Mouse (Mus musculus): ENCODE data around the gene Cyp2b19. TPM values are rescaled to one million over a fixed set of nuclear protein-coding genes. Genes with fewer than 3 reads are reported as not detected.
"Not testable (repeated sequence)": the region's sequence is repeated elsewhere in the genome, so short reads cannot be mapped to it uniquely, and the experiment has no call there.

Cyp2b19 gene
- polyA plus RNA-seq, 1 experiment from 2014 or later: 0.08 TPM

- Histone ChIP-seq H3K4me1 (replicated peaks; ENCODE audit: control insufficient read depth, insufficient read depth) (no peaks in the 10 kb centered on the region), H3K27ac (replicated peaks) (no peak overlapping the region), H3K4me3 (ENCODE audit: low read depth, low read length) (no peak overlapping the region), H3K36me3 (ENCODE audit: control insufficient read depth, insufficient read depth, low read length) (no peaks in the 10 kb centered on the region), H3K9me3 (ENCODE audit: control insufficient read depth, low read length) (no peaks in the 10 kb centered on the region), H3K9ac (ENCODE audit: low read length) (no peak overlapping the region), H3K27me3 (ENCODE audit: control insufficient read depth, insufficient read depth, low read length) (no peaks in the 10 kb centered on the region), H3K4me2 (replicated peaks; ENCODE audit: low read depth) (no peak overlapping the region)
- 13% methylated on average over 11 of the region's 11 CpGs for WGBS
- TF ChIP-seq CTCF (IDR thresholded peaks at IDR 0.05; ENCODE audit: low read depth) (no peak), EP300 (optimal IDR thresholded peaks at IDR 0.05) (no peak)
- ATAC-seq (ENCODE audit: low FRiP score, low TSS enrichment) (no peak), DNase-seq (ENCODE audit: low spot score) (no peak)
These were observed 23.6 kb downstream of the Cyp2b19 start for GRCm38 (mm10) chr7:26780510-26780909.

GRCm38 (mm10) chr7:26780998-26781766, 24.2 kb downstream of the Cyp2b19 start:
- DNase-seq (ENCODE audit: low spot score) (no peak), ATAC-seq (ENCODE audit: low FRiP score, low TSS enrichment) (peak; percentile 7)
- no peaks in the 10 kb centered on the region for H3K27me3 ChIP-seq (ENCODE audit: control insufficient read depth, insufficient read depth, low read length)
- H3K4me3 ChIP-seq (ENCODE audit: low read depth, low read length): no peak overlapping the region
- no peak overlapping the region for H3K27ac ChIP-seq (replicated peaks)
- H3K9ac ChIP-seq (ENCODE audit: low read length): no peak overlapping the region
- no peaks in the 10 kb centered on the region for H3K4me1 ChIP-seq (replicated peaks; ENCODE audit: control insufficient read depth, insufficient read depth)
- H3K36me3 ChIP-seq (ENCODE audit: control insufficient read depth, insufficient read depth, low read length): no peaks in the 10 kb centered on the region
- no peaks in the 10 kb centered on the region for H3K9me3 ChIP-seq (ENCODE audit: control insufficient read depth, low read length)
- TF ChIP-seq EP300 (optimal IDR thresholded peaks at IDR 0.05) (no peak), CTCF (IDR thresholded peaks at IDR 0.05; ENCODE audit: low read depth) (no peak)
- WGBS: 16% methylated on average over 8 of the region's 8 CpGs
- H3K4me2 ChIP-seq (replicated peaks; ENCODE audit: low read depth): no peak overlapping the region

- no peak overlapping the region for H3K27ac ChIP-seq (replicated peaks)
- ATAC-seq (ENCODE audit: low FRiP score, low TSS enrichment) (peak; percentile 59), DNase-seq (ENCODE audit: low spot score) (peak; percentile 66)
- H3K4me3 ChIP-seq (ENCODE audit: low read depth, low read length): no peak overlapping the region
- H3K4me2 ChIP-seq (replicated peaks; ENCODE audit: low read depth): no peak overlapping the region
- H3K9ac ChIP-seq (ENCODE audit: low read length): no peak overlapping the region
- WGBS: 15% methylated on average over 7 of the region's 8 CpGs
- H3K36me3 ChIP-seq (ENCODE audit: control insufficient read depth, insufficient read depth, low read length): no peaks in the 10 kb centered on the region
- no peaks in the 10 kb centered on the region for H3K4me1 ChIP-seq (replicated peaks; ENCODE audit: control insufficient read depth, insufficient read depth)
- H3K27me3 ChIP-seq (ENCODE audit: control insufficient read depth, insufficient read depth, low read length): no peaks in the 10 kb centered on the region
- no peak for TF ChIP-seq EP300 (optimal IDR thresholded peaks at IDR 0.05)
- no peaks in the 10 kb centered on the region for H3K9me3 ChIP-seq (ENCODE audit: control insufficient read depth, low read length)
These were observed 24.8 kb downstream of the Cyp2b19 start for GRCm38 (mm10) chr7:26781767-26782131.

DNA sequence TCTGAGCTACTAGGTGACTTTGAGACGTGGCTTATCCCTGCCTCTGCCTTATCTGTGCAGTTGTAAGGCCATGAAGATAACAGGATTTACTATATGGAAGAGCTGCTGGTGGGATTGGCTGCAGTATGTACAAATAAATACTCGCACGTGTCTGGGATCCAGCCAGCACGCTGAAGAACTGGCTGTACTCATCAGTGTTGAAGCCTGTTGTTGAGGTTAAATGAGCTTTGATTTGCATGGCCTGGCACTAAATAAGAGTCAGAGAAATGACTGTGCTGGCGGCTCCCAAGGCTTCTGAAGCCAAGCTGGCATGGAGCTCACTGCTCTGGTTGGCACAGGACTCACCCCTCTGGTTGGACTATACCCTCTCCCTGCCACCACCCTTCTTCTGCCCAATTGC, 26.2 kb downstream of the Cyp2b19 start:
- DNase-seq (ENCODE audit: low spot score): peak; percentile 65
- Histone ChIP-seq H3K36me3 (ENCODE audit: control insufficient read depth, insufficient read depth, low read length) (no peaks in the 10 kb centered on the region), H3K9me3 (ENCODE audit: control insufficient read depth, low read length) (no peaks in the 10 kb centered on the region), H3K4me1 (replicated peaks; ENCODE audit: control insufficient read depth, insufficient read depth) (no peaks in the 10 kb centered on the region), H3K27ac (replicated peaks) (no peak overlapping the region), H3K9ac (ENCODE audit: low read length) (no peak overlapping the region), H3K27me3 (ENCODE audit: control insufficient read depth, insufficient read depth, low read length) (no peaks in the 10 kb centered on the region), H3K4me3 (ENCODE audit: low read depth, low read length) (no peak overlapping the region), H3K4me2 (replicated peaks; ENCODE audit: low read depth) (no peak overlapping the region)
- WGBS: 31% methylated on average over 5 of the region's 5 CpGs
- TF ChIP-seq EP300 (optimal IDR thresholded peaks at IDR 0.05) (no peak), CTCF (IDR thresholded peaks at IDR 0.05; ENCODE audit: low read depth) (no peak)
- ATAC-seq (ENCODE audit: low FRiP score, low TSS enrichment): peak; percentile 62

- not testable (repeated sequence) for H3K9ac ChIP-seq (ENCODE audit: low read length); ATAC-seq (ENCODE audit: low FRiP score, low TSS enrichment); DNase-seq (ENCODE audit: low spot score); H3K4me1 ChIP-seq (replicated peaks; ENCODE audit: control insufficient read depth, insufficient read depth); H3K4me2 ChIP-seq (replicated peaks; ENCODE audit: low read depth); H3K4me3 ChIP-seq (ENCODE audit: low read depth, low read length); H3K27me3 ChIP-seq (ENCODE audit: control insufficient read depth, insufficient read depth, low read length); H3K9me3 ChIP-seq (ENCODE audit: control insufficient read depth, low read length); H3K27ac ChIP-seq (replicated peaks); H3K36me3 ChIP-seq (ENCODE audit: control insufficient read depth, insufficient read depth, low read length)
- 42% methylated on average over 1 of the region's 1 CpGs for WGBS
These were observed 29.1 kb downstream of the Cyp2b19 start for GRCm38 (mm10) chr7:26786013-26786412.

- Histone ChIP-seq H3K9me3 (ENCODE audit: control insufficient read depth, low read length) (no peaks in the 10 kb centered on the region), H3K4me3 (ENCODE audit: low read depth, low read length) (no peak overlapping the region), H3K36me3 (ENCODE audit: control insufficient read depth, insufficient read depth, low read length) (no peaks in the 10 kb centered on the region), H3K4me2 (replicated peaks; ENCODE audit: low read depth) (no peak overlapping the region), H3K4me1 (replicated peaks; ENCODE audit: control insufficient read depth, insufficient read depth) (no peaks in the 10 kb centered on the region), H3K9ac (ENCODE audit: low read length) (no peak overlapping the region), H3K27ac (replicated peaks) (no peak overlapping the region), H3K27me3 (ENCODE audit: control insufficient read depth, insufficient read depth, low read length) (no peaks in the 10 kb centered on the region)
- 0 out of 2 replicates have a peak, but pooled peaks have one; percentile 56 for ATAC-seq (ENCODE audit: low FRiP score, low TSS enrichment)
- WGBS: 53% methylated on average over 6 of the region's 6 CpGs
- TF ChIP-seq CTCF (IDR thresholded peaks at IDR 0.05; ENCODE audit: low read depth) (no peak), EP300 (optimal IDR thresholded peaks at IDR 0.05) (no peak)
- DNase-seq (ENCODE audit: low spot score): no peak
These were observed 33.0 kb downstream of the Cyp2b19 start for GRCm38 (mm10) chr7:26789984-26790383.
